Mouse (Mus musculus): ENCODE data around the gene Kif17.

GRCm38 (mm10) chr4:138307739-138308138 is 57.5 kb downstream of the Kif17 start:
- TF ChIP-seq CTCF (IDR thresholded peaks at IDR 0.05; ENCODE audit: low read depth) (no peak), EP300 (IDR thresholded peaks at IDR 0.05; ENCODE audit: low read depth) (no peak)
